Mouse (Mus musculus) fibroblast of lung, adult 2 months (primary cell): ENCODE measurements around the gene Nubp1.

Experiments used
- DNase-seq: peaks from one replicate; pipeline ENCODE4 v3.0.0-alpha.2; 2011; ENCODE audit warnings: low read depth

Gene Nubp1

GRCm38 (mm10) chr16:10411764-10412746, at the start of gene Nubp1:
Nubp1 (plus strand) TSS chr16:10411948.
- peak; percentile 86 for DNase-seq

GRCm38 (mm10) chr16:10363061-10363460, 48.7 kb upstream of the Nubp1 start:
- DNase-seq, result no peak

GRCm38 (mm10) chr16:10365796-10366195, 46.0 kb upstream of the Nubp1 start:
- no peak for DNase-seq

GRCm38 (mm10) chr16:10366240-10367217, 45.2 kb upstream of the Nubp1 start:
- DNase-seq, result peak; percentile 64

GRCm38 (mm10) chr16:10369468-10369934, 42.2 kb upstream of the Nubp1 start:
- DNase-seq, result no peak

- DNase-seq, result no peak
Measured at GRCm38 (mm10) chr16:10369996-10370395, 41.8 kb upstream of the Nubp1 start.

- DNase-seq, result no peak
Measured at GRCm38 (mm10) chr16:10372372-10372771, 39.4 kb upstream of the Nubp1 start.

- peak; percentile 33 for DNase-seq
Measured at GRCm38 (mm10) chr16:10374254-10375011, 37.3 kb upstream of the Nubp1 start.

GRCm38 (mm10) chr16:10377286-10377685, 34.5 kb upstream of the Nubp1 start:
- DNase-seq, result no peak

- DNase-seq, result no peak
Measured at GRCm38 (mm10) chr16:10379531-10379930, 32.2 kb upstream of the Nubp1 start.

- DNase-seq, result no peak
Measured at GRCm38 (mm10) chr16:10384060-10384497, 27.7 kb upstream of the Nubp1 start.

- DNase-seq, result no peak
Measured at GRCm38 (mm10) chr16:10384544-10384943, 27.2 kb upstream of the Nubp1 start.

GRCm38 (mm10) chr16:10385261-10385660, 26.5 kb upstream of the Nubp1 start:
- DNase-seq, result no peak

GRCm38 (mm10) chr16:10388634-10389365, 22.9 kb upstream of the Nubp1 start:
- DNase-seq, result no peak

- no peak for DNase-seq
Measured at GRCm38 (mm10) chr16:10392587-10392986, 19.2 kb upstream of the Nubp1 start.

- DNase-seq, result no peak
Measured at GRCm38 (mm10) chr16:10394699-10395540, 16.8 kb upstream of the Nubp1 start, which contains the start of gene Tekt5. Tekt5 (minus strand) TSS chr16:10395490.

GRCm38 (mm10) chr16:10398755-10399154, 13.0 kb upstream of the Nubp1 start:
- no peak for DNase-seq

GRCm38 (mm10) chr16:10399160-10399559, 12.6 kb upstream of the Nubp1 start:
- peak; percentile 32 for DNase-seq

- no peak for DNase-seq
Measured at GRCm38 (mm10) chr16:10415976-10416375, 4.2 kb downstream of the Nubp1 start.

GRCm38 (mm10) chr16:10416866-10417265, 5.1 kb downstream of the Nubp1 start:
- no peak for DNase-seq
